Mouse (Mus musculus) limb, embryonic 13.5 days (tissue): ENCODE data around the gene Olfr727. TPM values are rescaled to one million over a fixed set of nuclear protein-coding genes. Genes with fewer than 3 reads are reported as not detected.

Source experiments
- ATAC-seq: fragments of 200-750 bp; cut with Nextera tagmentation; 2 replicates; pipeline ENCODE4 v1.8.0; 2017; ENCODE audit warnings: low read depth, moderate number of reproducible peaks, moderate TSS enrichment; ENCODE audit not compliant: low FRiP score
- H3K27ac ChIP-seq: fragments of 300-500 bp; sonication (generic); 2 replicates; pipeline ENCODE4 v1.5.1; 2015; ENCODE audit warnings: inconsistent platforms, mild to moderate bottlenecking, moderate library complexity
- H3K27me3 ChIP-seq: fragments of 300-500 bp; sonication (generic); 2 replicates; pipeline ENCODE4 v1.6.1; 2015; ENCODE audit warnings: mild to moderate bottlenecking, inconsistent platforms
- H3K36me3 ChIP-seq: fragments of 300-500 bp; sonication (generic); 2 replicates; pipeline ENCODE4 v1.6.1; 2015; ENCODE audit warnings: inconsistent platforms, mild to moderate bottlenecking, moderate library complexity
- H3K4me1 ChIP-seq: fragments of 300-500 bp; sonication (generic); 2 replicates; pipeline ENCODE4 v1.6.1; 2015; ENCODE audit warnings: inconsistent platforms
- H3K4me2 ChIP-seq: fragments of 300-500 bp; sonication (generic); replicated peaks from 2 replicates; pipeline ENCODE4 v1.6.1; 2015; ENCODE audit warnings: inconsistent platforms, mild to moderate bottlenecking, moderate library complexity
- H3K4me3 ChIP-seq: fragments of 300-500 bp; sonication (generic); 2 replicates; pipeline ENCODE4 v1.5.1; 2015; ENCODE audit warnings: moderate library complexity, mild to moderate bottlenecking, inconsistent platforms
- H3K9ac ChIP-seq: fragments of 300-500 bp; sonication (generic); 2 replicates; pipeline ENCODE4 v1.6.1; 2015; ENCODE audit warnings: mild to moderate bottlenecking, inconsistent platforms
- H3K9me3 ChIP-seq: fragments of 300-500 bp; sonication (generic); 2 replicates; pipeline ENCODE4 v1.6.1; 2016; ENCODE audit warnings: inconsistent platforms
- WGBS: fragments of 180-500 bp; shearing (Covaris S2); methylation state at CpG from one replicate; pipeline ENCODE4 v1.1.7; 2015; 5-methylcytosine and 5-hydroxymethylcytosine counted together
- polyA plus RNA-seq: library from polyadenylated mRNA; unstranded; fragments of >200 nt; fragmentation: Nextera tagmentation; extraction: Ambion mirVana; gene quantifications from 2 replicates; pipeline ENCODE4 v1.2.1, GENCODE M21; 2015

The Olfr727 gene
- not detected in 2 replicates for polyA plus RNA-seq

- H3K27ac ChIP-seq, result no peak within 1 kb of the TSS
- H3K4me3 ChIP-seq, result no peak within 1 kb of the TSS
- no peak within 1 kb of the TSS for H3K4me2 ChIP-seq
- no peak for ATAC-seq
- 80% methylated on average over 1 of the region's 1 CpGs for WGBS
- no peaks in the 10 kb centered on the region for H3K4me1 ChIP-seq
- no peaks in the 10 kb centered on the region for H3K27me3 ChIP-seq
- no peak within 1 kb of the TSS for H3K9ac ChIP-seq
- H3K9me3 ChIP-seq, result no peaks in the 10 kb centered on the region
- no peaks in the 10 kb centered on the region for H3K36me3 ChIP-seq
These were observed at the start of gene Olfr727 for GRCm38 (mm10) chr14:50122886-50123285. TSS of gene Olfr727 (plus strand) at chr14:50123186.

- Histone ChIP-seq H3K4me1 (no peaks in the 10 kb centered on the region), H3K4me3 (no peak within 1 kb of the TSS), H3K9me3 (no peaks in the 10 kb centered on the region), H3K27me3 (no peaks in the 10 kb centered on the region), H3K9ac (no peak within 1 kb of the TSS), H3K27ac (no peak within 1 kb of the TSS), H3K4me2 (no peak within 1 kb of the TSS), H3K36me3 (no peaks in the 10 kb centered on the region)
- 73% methylated on average over 1 of the region's 1 CpGs for WGBS
- no peak for ATAC-seq
These were observed 32.1 kb upstream of the Olfr727 start, which contains the start of gene Olfr726 for GRCm38 (mm10) chr14:50090853-50091252. TSS of gene Olfr726 (minus strand) at chr14:50090953.

GRCm38 (mm10) chr14:50142580-50142979 lies 19.6 kb downstream of the Olfr727 start, which contains the start of gene Olfr728:
TSS of gene Olfr728 (minus strand) at chr14:50142680.
- H3K9me3 ChIP-seq, result no peaks in the 10 kb centered on the region
- no peak within 1 kb of the TSS for H3K4me2 ChIP-seq
- no peak within 1 kb of the TSS for H3K9ac ChIP-seq
- no peaks in the 10 kb centered on the region for H3K4me1 ChIP-seq
- no peak within 1 kb of the TSS for H3K27ac ChIP-seq
- no peak within 1 kb of the TSS for H3K4me3 ChIP-seq
- H3K27me3 ChIP-seq, result no peaks in the 10 kb centered on the region
- ATAC-seq, result no peak
- H3K36me3 ChIP-seq, result no peaks in the 10 kb centered on the region
- WGBS, result 72% methylated on average over 5 of the region's 5 CpGs

GRCm38 (mm10) chr14:50152810-50153209 lies 29.8 kb downstream of the Olfr727 start, which contains the start of gene Olfr729:
TSS of gene Olfr729 (minus strand) at chr14:50152910.
- Histone ChIP-seq H3K4me2 (no peak within 1 kb of the TSS), H3K4me1 (no peaks in the 10 kb centered on the region), H3K27me3 (no peaks in the 10 kb centered on the region), H3K27ac (no peak within 1 kb of the TSS), H3K9ac (no peak within 1 kb of the TSS), H3K9me3 (no peaks in the 10 kb centered on the region), H3K36me3 (no peaks in the 10 kb centered on the region), H3K4me3 (no peak within 1 kb of the TSS)
- ATAC-seq, result no peak

Other genes starting within 250 kb of the Olfr727 start
- not detected in 2 replicates for gene Olfr722, start 221.2 kb upstream of the Olfr727 start, polyA plus RNA-seq
- not detected in 2 replicates for gene Olfr723, start 191.4 kb upstream of the Olfr727 start, polyA plus RNA-seq
- gene Olfr724, start 159.9 kb upstream of the Olfr727 start, polyA plus RNA-seq, result not detected in 2 replicates
- not detected in 2 replicates for gene Olfr725, start 82.8 kb upstream of the Olfr727 start, polyA plus RNA-seq
- not detected in 2 replicates for gene Olfr726, start 32.2 kb upstream of the Olfr727 start, polyA plus RNA-seq
- not detected in 2 replicates for gene Olfr728, start 19.5 kb downstream of the Olfr727 start, polyA plus RNA-seq
- not detected in 2 replicates for gene Olfr729, start 29.7 kb downstream of the Olfr727 start, polyA plus RNA-seq
- gene Olfr730, start 65.0 kb downstream of the Olfr727 start, polyA plus RNA-seq, result not detected in 2 replicates
- not detected in 2 replicates for gene Olfr731, start 118.7 kb downstream of the Olfr727 start, polyA plus RNA-seq
- not detected in 2 replicates for gene Olfr732, start 161.0 kb downstream of the Olfr727 start, polyA plus RNA-seq
- gene Olfr733, start 178.3 kb downstream of the Olfr727 start, polyA plus RNA-seq, result not detected in 2 replicates
- not detected in 2 replicates for gene Olfr734, start 203.6 kb downstream of the Olfr727 start, polyA plus RNA-seq
- not detected in 2 replicates for gene Olfr735, start 225.7 kb downstream of the Olfr727 start, polyA plus RNA-seq
- gene Tlr11, start 234.7 kb downstream of the Olfr727 start, polyA plus RNA-seq, result not detected in 2 replicates